Mouse (Mus musculus) hematopoietic stem cell, adult 5-6 weeks (primary cell): ENCODE data around the gene Btf3. TPM values are rescaled to one million over a fixed set of nuclear protein-coding genes. Genes with fewer than 3 reads are reported as not detected.

Source experiments
- total RNA-seq: library from RNA; stranded (forward); fragments of 172-1452, 232-1000 nt; gene quantifications from 2 replicates; pipeline ENCODE4 v1.2.3, GENCODE M21; 2017

The Btf3 gene
- total RNA-seq, 1 experiment from 2014 or later, result 2,199 TPM

Other genes with a start within 250 kb of the Btf3 start
- gene Arhgef28, start 110.6 kb downstream of the Btf3 start, total RNA-seq, result 8.5 and 17.9 TPM in 2 replicates
- 44.9 and 45.7 TPM in 2 replicates for gene Utp15, start 54.0 kb downstream of the Btf3 start, total RNA-seq
- gene Ankra2, start 53.9 kb downstream of the Btf3 start, total RNA-seq, result 18.8 and 22.5 TPM in 2 replicates
- gene Gm21976, start 37.1 kb downstream of the Btf3 start, total RNA-seq, result not detected in 2 replicates
- gene Foxd1, start 37.2 kb upstream of the Btf3 start, total RNA-seq, result not detected in 2 replicates
- gene Gm10320, start 175.0 kb upstream of the Btf3 start, total RNA-seq, result 0.63 TPM in 1 of 2 replicates, not detected in the other